ENCODE assay signal across 8 mouse cellular contexts in genomic region chr2:11331528-11332446, GRCm38 (mm10).
DNase-seq lines count a peak whose midpoint lies in the region; ATAC-seq and TF ChIP-seq lines count a peak whose summit lies in the region.

No protein-coding gene starts in this region.

- peaks cover 3 to 19% of the 10 kb centered on the region in 2 experiments; a peak in 3 of 4 replicates for H3K4me1 ChIP-seq in MEL (ENCODE audit: control insufficient read depth in 1 of 2, insufficient read depth in 2 of 2, low read length in 2 of 2)
- H3K4me1 ChIP-seq in forebrain, embryonic 14.5 days (ENCODE audit: control insufficient read depth, insufficient read depth, low read length) = 0 out of 2 replicates have a peak, but pooled peaks cover 3% of the 10 kb centered on the region
- H3K4me1 ChIP-seq in hindbrain, embryonic 10.5 days (replicated peaks) = no peaks in the 10 kb centered on the region
- peaks cover 5% of the 10 kb centered on the region for H3K4me1 ChIP-seq in lung, embryonic 15.5 days

- DNase-seq in MEL (ENCODE audit: low read depth, low spot score) = peak; percentile 90
- DNase-seq in forebrain, embryonic 14.5 days (ENCODE audit: low spot score) = peak; percentile 94
- peak; percentile 73 for DNase-seq in hindbrain, embryonic 10.5 days (ENCODE audit: low spot score)
- peak; percentile 45 to 71 for DNase-seq in layer of hippocampus, adult 8-10 months (ENCODE audit: low spot score in 2 of 2)
- DNase-seq in ovary, postnatal 36 days (ENCODE audit: low spot score) = peak; percentile 22
- DNase-seq in thymus, postnatal 14 days = peak; percentile 75

- peak; percentile 96 for TF ChIP-seq RAD21 in MEL (IDR thresholded peaks at IDR 0.05; ENCODE audit: low read depth, low read length)

- H3K27me3 ChIP-seq in MEL (ENCODE audit: control insufficient read depth in 1 of 2, insufficient read depth in 2 of 2, low read length in 2 of 2) = no peaks in the 10 kb centered on the region
- no peaks in the 10 kb centered on the region for H3K27me3 ChIP-seq in forebrain, embryonic 14.5 days (replicated peaks; ENCODE audit: control insufficient read depth, insufficient read depth, low read length)
- H3K27me3 ChIP-seq in hindbrain, embryonic 10.5 days (ENCODE audit: insufficient read depth, poor library complexity, severe bottlenecking) = no peaks in the 10 kb centered on the region
- no peaks in the 10 kb centered on the region for H3K27me3 ChIP-seq in lung, embryonic 15.5 days

- TF ChIP-seq CTCF in MEL (IDR thresholded peaks at IDR 0.05 in 2 of 3, conservative IDR thresholded peaks at IDR 0.05 in 1 of 3; ENCODE audit: control insufficient read depth in 1 of 3, insufficient read depth in 1 of 3, low read depth in 2 of 3, low read length in 3 of 3, poor library complexity in 1 of 3, severe bottlenecking in 1 of 3) = peak; percentile 81 to 98 (median 93)

- H3K79me2 ChIP-seq in MEL (ENCODE audit: control insufficient read depth, insufficient read depth, low read length, poor library complexity) = no peaks in the 10 kb centered on the region

- H3K4me2 ChIP-seq in forebrain, embryonic 14.5 days (ENCODE audit: low read length) = no peak overlapping the region
- no peak overlapping the region for H3K4me2 ChIP-seq in lung, embryonic 15.5 days

- ATAC-seq in cerebellum, adult (ENCODE audit: insufficient number of reproducible peaks, low FRiP score, low TSS enrichment) = peak; percentile 80; the same call in 1 of the 2 replicates
- ATAC-seq in forebrain, embryonic 14.5 days = peak; percentile 88
- peak; percentile 65 for ATAC-seq in lung, embryonic 15.5 days (ENCODE audit: borderline replicate concordance, extremely low read depth, low FRiP score, low TSS enrichment)

- TF ChIP-seq POLR2A in MEL (IDR thresholded peaks at IDR 0.05; ENCODE audit: control insufficient read depth in 1 of 2, insufficient read depth in 1 of 2, low read depth in 1 of 2, low read length in 2 of 2, poor library complexity in 1 of 2) = no peak

- H3K27ac ChIP-seq in MEL (ENCODE audit: control insufficient read depth, low read depth, low read length) = no peak overlapping the region
- H3K27ac ChIP-seq in forebrain, embryonic 14.5 days (ENCODE audit: low read depth, low read length) = no peak overlapping the region
- H3K27ac ChIP-seq in hindbrain, embryonic 10.5 days = no peak overlapping the region
- no peak overlapping the region for H3K27ac ChIP-seq in lung, embryonic 15.5 days

- H3K9me3 ChIP-seq in MEL (replicated peaks; ENCODE audit: insufficient read depth, low read length) = no peaks in the 10 kb centered on the region
- H3K9me3 ChIP-seq in forebrain, embryonic 14.5 days (replicated peaks; ENCODE audit: control insufficient read depth, low read length) = no peaks in the 10 kb centered on the region
- H3K9me3 ChIP-seq in hindbrain, embryonic 10.5 days = no peaks in the 10 kb centered on the region
- no peaks in the 10 kb centered on the region for H3K9me3 ChIP-seq in lung, embryonic 15.5 days

- H3K4me3 ChIP-seq in MEL (ENCODE audit: control insufficient read depth in 1 of 2, insufficient read depth in 1 of 2, low read depth in 2 of 2, low read length in 2 of 2) = peak overlapping the region; percentile 13 to 27; a peak in 3 of 4 replicates
- H3K4me3 ChIP-seq in forebrain, embryonic 14.5 days (ENCODE audit: low read depth, low read length) = no peak overlapping the region
- no peak overlapping the region for H3K4me3 ChIP-seq in hindbrain, embryonic 10.5 days
- no peak overlapping the region for H3K4me3 ChIP-seq in lung, embryonic 15.5 days

- no peak for TF ChIP-seq EP300 in MEL (IDR thresholded peaks at IDR 0.05; ENCODE audit: low read depth in 1 of 2, low read length in 2 of 2)

- 33% methylated on average over 11 of the region's 11 CpGs for WGBS in forebrain, embryonic 14.5 days
- WGBS in hindbrain, embryonic 10.5 days = 30% methylated on average over 11 of the region's 11 CpGs
- WGBS in lung, embryonic 15.5 days = 23% methylated on average over 11 of the region's 11 CpGs

- H3K9ac ChIP-seq in MEL (ENCODE audit: control insufficient read depth, low read depth, low read length, poor library complexity, severe bottlenecking) = peak overlapping the region; percentile 35
- no peak overlapping the region for H3K9ac ChIP-seq in forebrain, embryonic 14.5 days (ENCODE audit: low read length)
- H3K9ac ChIP-seq in lung, embryonic 15.5 days = no peak overlapping the region

- H3K36me3 ChIP-seq in MEL (ENCODE audit: control insufficient read depth in 1 of 2, insufficient read depth in 2 of 2, low read length in 2 of 2) = peaks cover 0 to 8% of the 10 kb centered on the region in 2 experiments; a peak in 2 of 4 replicates
- no peaks in the 10 kb centered on the region for H3K36me3 ChIP-seq in forebrain, embryonic 14.5 days (ENCODE audit: control insufficient read depth, insufficient read depth, low read length)
- H3K36me3 ChIP-seq in hindbrain, embryonic 10.5 days = no peaks in the 10 kb centered on the region
- no peaks in the 10 kb centered on the region for H3K36me3 ChIP-seq in lung, embryonic 15.5 days

TF ChIP-seq in MEL, 35 proteins besides CTCF, POLR2A, EP300 and RAD21:
- TF ChIP-seq USF1 (IDR thresholded peaks at IDR 0.05; ENCODE audit: low read depth, low read length) (peak; percentile 76), ZKSCAN1 (IDR thresholded peaks at IDR 0.05; ENCODE audit: low read depth, low read length) (no peak), SIN3A (IDR thresholded peaks at IDR 0.05; ENCODE audit: low read length) (no peak; the same call in 1 of the 2 replicates), ZNF384 (IDR thresholded peaks at IDR 0.05; ENCODE audit: low read depth, low read length) (peak; percentile 59; the same call in 1 of the 2 replicates), SMC3 (IDR thresholded peaks at IDR 0.05; ENCODE audit: low read depth, low read length) (peak; percentile 92), ZC3H11A (IDR thresholded peaks at IDR 0.05; ENCODE audit: low read depth, low read length) (peak; percentile 93)

Comparison
In these comparisons a context has a peak if more than half of its experiments do, and no peak if none do; other contexts are left out.
1. DNase-seq: peak in every context shown above with its lines; median percentile 94 in forebrain, embryonic 14.5 days; 90 in MEL; 75 in thymus, postnatal 14 days; 73 in hindbrain, embryonic 10.5 days; 58 in layer of hippocampus, adult 8-10 months; 22 in ovary, postnatal 36 days.
2. H3K4me3 ChIP-seq: peak in MEL (2 of 2); none in forebrain, embryonic 14.5 days (single experiment), hindbrain, embryonic 10.5 days (single experiment) and lung, embryonic 15.5 days (single experiment).
3. Peak in every context shown above with its lines, with median percentiles within 50 percentile points of each other: ATAC-seq.